In genomic region chr7:127745652-127746493, GRCm38 (mm10) we compare ENCODE assay signal across 8 mouse cellular contexts. TPM values are rescaled to one million over a fixed set of nuclear protein-coding genes. Genes with fewer than 3 reads are reported as not detected.
DNase-seq lines count a peak whose midpoint lies in the region; ATAC-seq and TF ChIP-seq lines count a peak whose summit lies in the region.

No protein-coding gene starts in this region.

- peaks cover 2% of the 10 kb centered on the region; the same call in 1 of the 2 replicates for H3K79me2 ChIP-seq in MEL (ENCODE audit: control insufficient read depth, insufficient read depth, low read length, poor library complexity)

- TF ChIP-seq POLR2A in MEL (IDR thresholded peaks at IDR 0.05; ENCODE audit: control insufficient read depth in 1 of 2, insufficient read depth in 1 of 2, low read depth in 1 of 2, low read length in 2 of 2, poor library complexity in 1 of 2), result peak in 1 of 2 experiments; percentile 40; a peak in 1 of 4 replicates
- TF ChIP-seq POLR2A in cerebellum, adult 2 months (IDR thresholded peaks at IDR 0.05; ENCODE audit: borderline replicate concordance, insufficient read depth, low read length), result peak; percentile 63; the same call in 1 of the 2 replicates

- peak overlapping the region; percentile 72 for H3K27ac ChIP-seq in MEL (ENCODE audit: control insufficient read depth, low read depth, low read length)
- H3K27ac ChIP-seq in cerebellum, adult 2 months (ENCODE audit: insufficient read depth, low read length), result peak overlapping the region; percentile 6; the same call in 1 of the 2 replicates
- H3K27ac ChIP-seq in forebrain, postnatal 0 days (ENCODE audit: low read depth, low read length), result peak overlapping the region; percentile 94
- H3K27ac ChIP-seq in lung, embryonic 15.5 days, result peak overlapping the region; percentile 89

- H3K9ac ChIP-seq in MEL (ENCODE audit: control insufficient read depth, low read depth, low read length, poor library complexity, severe bottlenecking), result peak overlapping the region; percentile 72
- H3K9ac ChIP-seq in forebrain, postnatal 0 days, result peak overlapping the region; percentile 85
- H3K9ac ChIP-seq in lung, embryonic 15.5 days, result peak overlapping the region; percentile 80

- H3K36me3 ChIP-seq in MEL (ENCODE audit: control insufficient read depth in 1 of 2, insufficient read depth in 2 of 2, low read length in 2 of 2), result peaks cover 0 to 6% of the 10 kb centered on the region in 2 experiments; a peak in 2 of 4 replicates
- peaks cover 23% of the 10 kb centered on the region for H3K36me3 ChIP-seq in forebrain, postnatal 0 days (ENCODE audit: insufficient read depth)
- H3K36me3 ChIP-seq in lung, embryonic 15.5 days, result peaks cover 27% of the 10 kb centered on the region

- H3K4me3 ChIP-seq in MEL (ENCODE audit: control insufficient read depth in 1 of 2, insufficient read depth in 1 of 2, low read depth in 2 of 2, low read length in 2 of 2), result peak overlapping the region; percentile 70 to 72
- peak overlapping the region; percentile 88 for H3K4me3 ChIP-seq in cerebellum, adult 2 months (replicated peaks; ENCODE audit: insufficient read depth, low read depth, low read length)
- peak overlapping the region; percentile 89 for H3K4me3 ChIP-seq in forebrain, postnatal 0 days (ENCODE audit: low read depth, low read length)
- H3K4me3 ChIP-seq in lung, embryonic 15.5 days, result peak overlapping the region; percentile 92

- peak overlapping the region; percentile 83 for H3K4me2 ChIP-seq in forebrain, postnatal 0 days (ENCODE audit: low read depth)
- peak overlapping the region; percentile 89 for H3K4me2 ChIP-seq in lung, embryonic 15.5 days

- ATAC-seq in forebrain, postnatal 0 days, result peak; percentile 84
- peak; percentile 86 for ATAC-seq in lung, embryonic 15.5 days (ENCODE audit: borderline replicate concordance, extremely low read depth, low FRiP score, low TSS enrichment)

- under 1% methylated on average over 38 of the region's 39 CpGs for WGBS in cerebellum, adult 2 months
- under 1% methylated on average over 39 of the region's 39 CpGs for WGBS in forebrain, postnatal 0 days
- WGBS in lung, embryonic 15.5 days, result under 1% methylated on average over 36 of the region's 39 CpGs

- no peak for TF ChIP-seq CTCF in MEL (IDR thresholded peaks at IDR 0.05 in 2 of 3, conservative IDR thresholded peaks at IDR 0.05 in 1 of 3; ENCODE audit: control insufficient read depth in 1 of 3, insufficient read depth in 1 of 3, low read depth in 2 of 3, low read length in 3 of 3, poor library complexity in 1 of 3, severe bottlenecking in 1 of 3)
- TF ChIP-seq CTCF in cerebellum, adult 2 months (IDR thresholded peaks at IDR 0.05; ENCODE audit: borderline replicate concordance, insufficient read depth, low read depth, low read length), result no peak
- TF ChIP-seq CTCF in forebrain, postnatal 0 days (IDR thresholded peaks at IDR 0.05; ENCODE audit: low read depth), result 0 out of 2 replicates have a peak, but pooled peaks have one; percentile 5

- peak; percentile 93 for DNase-seq in MEL (ENCODE audit: low read depth, low spot score)
- DNase-seq in cerebellum, adult 2 months, result peak; percentile 96 to 100
- peak; percentile 99 for DNase-seq in forebrain, postnatal 0 days
- DNase-seq in heart, postnatal 4 days, result peak; percentile 94
- DNase-seq in layer of hippocampus, adult 8-10 months (ENCODE audit: low spot score in 2 of 2), result peak; percentile 99
- DNase-seq in ovary, postnatal 10 days (ENCODE audit: low spot score), result peak; percentile 72
- DNase-seq in thymus, postnatal 10 days (ENCODE audit: low spot score in 2 of 2), result peak; percentile 44 to 65

- no peaks in the 10 kb centered on the region for H3K9me3 ChIP-seq in MEL (replicated peaks; ENCODE audit: insufficient read depth, low read length)
- no peaks in the 10 kb centered on the region for H3K9me3 ChIP-seq in forebrain, postnatal 0 days (ENCODE audit: low read length)
- H3K9me3 ChIP-seq in lung, embryonic 15.5 days, result no peaks in the 10 kb centered on the region

- TF ChIP-seq EP300 in MEL (IDR thresholded peaks at IDR 0.05; ENCODE audit: low read depth in 1 of 2, low read length in 2 of 2), result no peak

- H3K27me3 ChIP-seq in MEL (ENCODE audit: control insufficient read depth in 1 of 2, insufficient read depth in 2 of 2, low read length in 2 of 2), result no peaks in the 10 kb centered on the region
- no peaks in the 10 kb centered on the region for H3K27me3 ChIP-seq in cerebellum, adult 2 months (ENCODE audit: control insufficient read depth, insufficient read depth, low read length)
- H3K27me3 ChIP-seq in forebrain, postnatal 0 days (ENCODE audit: insufficient read depth, low read length), result no peaks in the 10 kb centered on the region
- H3K27me3 ChIP-seq in lung, embryonic 15.5 days, result no peaks in the 10 kb centered on the region

- H3K4me1 ChIP-seq in MEL (ENCODE audit: control insufficient read depth in 1 of 2, insufficient read depth in 2 of 2, low read length in 2 of 2), result peaks cover 0 to 8% of the 10 kb centered on the region in 2 experiments; a peak in 1 of 4 replicates
- H3K4me1 ChIP-seq in cerebellum, adult 2 months (ENCODE audit: control insufficient read depth, insufficient read depth, low read length), result peaks cover 4% of the 10 kb centered on the region; the same call in 1 of the 2 replicates
- H3K4me1 ChIP-seq in forebrain, postnatal 0 days (ENCODE audit: insufficient read depth), result peaks cover 3% of the 10 kb centered on the region; the same call in 1 of the 2 replicates
- peaks cover 21% of the 10 kb centered on the region for H3K4me1 ChIP-seq in lung, embryonic 15.5 days

- no peak for TF ChIP-seq RAD21 in MEL (IDR thresholded peaks at IDR 0.05; ENCODE audit: low read depth, low read length)

TF ChIP-seq in MEL, 35 proteins besides CTCF, POLR2A, EP300 and RAD21 (continues in another document):
- no peak for TF ChIP-seq GABPA (IDR thresholded peaks at IDR 0.05; ENCODE audit: low read depth, low read length)
- 0 out of 2 replicates have a peak, but pooled peaks have one; percentile 39 for TF ChIP-seq E2F4 (IDR thresholded peaks at IDR 0.05; ENCODE audit: borderline replicate concordance, low read depth, low read length)
- TF ChIP-seq BHLHE40 (IDR thresholded peaks at IDR 0.05; ENCODE audit: borderline replicate concordance, low read depth, low read length), result no peak
- TF ChIP-seq HCFC1 (IDR thresholded peaks at IDR 0.05; ENCODE audit: low read depth, low read length), result peak; percentile 89

RNA-seq across cellular contexts. Expression of gene Fbxl19, which starts 1.5 kb away (rescaled TPM):
- 37.7 and 46.7 TPM in 2 replicates for total RNA-seq in MEL (2012; rRNA removed)
- polyA plus RNA-seq in MEL (2012; ENCODE audit: insufficient read depth in 1 of 2, insufficient read length in 2 of 2, low read depth in 1 of 2, low replicate concordance in 2 of 2, missing spikeins in 1 of 2), result 10 to 100 TPM in 1 of 2 experiments, not detected in 1; 58.3 TPM
- polyA plus RNA-seq in cerebellum, adult 2 months (2012; rRNA removed), result 35.2 and 37.8 TPM in 2 replicates
- 162 and 178 TPM in 2 replicates for total RNA-seq in forebrain, postnatal 0 days (2014; rRNA removed)
- 6.9 and 7.9 TPM in 2 replicates for polyA plus RNA-seq in forebrain, postnatal 0 days (2015; fragmentation: Nextera tagmentation; extraction: Ambion mirVana)
- total RNA-seq in heart, postnatal 4 days (2021), result 1 to 10 TPM; 6.0 TPM
- 10 to 100 TPM; 52.2 to 65.5 (median 56.3) TPM for total RNA-seq in layer of hippocampus, adult 8-10 months (2022)
- 4.3 and 5.1 TPM in 2 replicates for polyA plus RNA-seq in lung, embryonic 15.5 days (2015; fragmentation: Nextera tagmentation; extraction: Ambion mirVana)

RNA-seq across cellular contexts. Expression of gene Ctf2, which starts 13.9 kb away (rescaled TPM):
- 0.36 and 0.39 TPM in 2 replicates for total RNA-seq in MEL (2012; rRNA removed)
- polyA plus RNA-seq in MEL (2012; ENCODE audit: insufficient read depth in 1 of 2, insufficient read length in 2 of 2, low read depth in 1 of 2, low replicate concordance in 2 of 2, missing spikeins in 1 of 2), result 1 to 10 TPM in 1 of 2 experiments, not detected in 1; 1.0 TPM
- polyA plus RNA-seq in cerebellum, adult 2 months (2012; rRNA removed), result not detected in 2 replicates
- not detected in 2 replicates for total RNA-seq in forebrain, postnatal 0 days (2014; rRNA removed)
- polyA plus RNA-seq in forebrain, postnatal 0 days (2015; fragmentation: Nextera tagmentation; extraction: Ambion mirVana), result not detected in 2 replicates
- total RNA-seq in heart, postnatal 4 days (2021), result not detected
- not detected for total RNA-seq in layer of hippocampus, adult 8-10 months (2022)
- 0.16 and 0.29 TPM in 2 replicates for polyA plus RNA-seq in lung, embryonic 15.5 days (2015; fragmentation: Nextera tagmentation; extraction: Ambion mirVana)

RNA-seq across cellular contexts. Expression of gene Orai3, which starts 23.7 kb away (rescaled TPM):
- total RNA-seq in MEL (2012; rRNA removed), result 31.4 and 37.5 TPM in 2 replicates
- polyA plus RNA-seq in MEL (2012; ENCODE audit: insufficient read depth in 1 of 2, insufficient read length in 2 of 2, low read depth in 1 of 2, low replicate concordance in 2 of 2, missing spikeins in 1 of 2), result 10 to 100 TPM in 1 of 2 experiments, not detected in 1; 47.2 TPM
- polyA plus RNA-seq in cerebellum, adult 2 months (2012; rRNA removed), result 24.1 and 26.1 TPM in 2 replicates
- total RNA-seq in forebrain, postnatal 0 days (2014; rRNA removed), result 19.0 and 19.4 TPM in 2 replicates
- 9.6 and 13.4 TPM in 2 replicates for polyA plus RNA-seq in forebrain, postnatal 0 days (2015; fragmentation: Nextera tagmentation; extraction: Ambion mirVana)
- total RNA-seq in heart, postnatal 4 days (2021), result 10 to 100 TPM; 14.7 to 14.8 TPM
- total RNA-seq in layer of hippocampus, adult 8-10 months (2022), result 10 to 100 TPM; 25.8 to 30.7 (median 29.4) TPM
- polyA plus RNA-seq in lung, embryonic 15.5 days (2015; fragmentation: Nextera tagmentation; extraction: Ambion mirVana), result 27.2 and 30.7 TPM in 2 replicates

RNA-seq across cellular contexts. Expression of gene Setd1a, which starts 30.6 kb away (rescaled TPM):
- 9.2 and 10.3 TPM in 2 replicates for total RNA-seq in MEL (2012; rRNA removed)
- 10 to 100 TPM in 1 of 2 experiments, not detected in 1; 55.9 TPM for polyA plus RNA-seq in MEL (2012; ENCODE audit: insufficient read depth in 1 of 2, insufficient read length in 2 of 2, low read depth in 1 of 2, low replicate concordance in 2 of 2, missing spikeins in 1 of 2)
- 23.1 and 25.5 TPM in 2 replicates for polyA plus RNA-seq in cerebellum, adult 2 months (2012; rRNA removed)
- 18.2 and 20.7 TPM in 2 replicates for total RNA-seq in forebrain, postnatal 0 days (2014; rRNA removed)
- 13.2 and 13.7 TPM in 2 replicates for polyA plus RNA-seq in forebrain, postnatal 0 days (2015; fragmentation: Nextera tagmentation; extraction: Ambion mirVana)
- total RNA-seq in heart, postnatal 4 days (2021), result 10 to 100 TPM; 30.8 to 32.0 TPM
- total RNA-seq in layer of hippocampus, adult 8-10 months (2022), result 10 to 100 TPM; 46.6 to 56.4 (median 48.7) TPM
- 23.3 and 24.7 TPM in 2 replicates for polyA plus RNA-seq in lung, embryonic 15.5 days (2015; fragmentation: Nextera tagmentation; extraction: Ambion mirVana)

RNA-seq across cellular contexts. Expression of gene Ctf1, which starts 33.3 kb away (rescaled TPM):
- 1.9 and 2.8 TPM in 2 replicates for total RNA-seq in MEL (2012; rRNA removed)
- 1 to 10 TPM in 1 of 2 experiments, not detected in 1; 7.2 TPM for polyA plus RNA-seq in MEL (2012; ENCODE audit: insufficient read depth in 1 of 2, insufficient read length in 2 of 2, low read depth in 1 of 2, low replicate concordance in 2 of 2, missing spikeins in 1 of 2)
- 6.4 and 6.5 TPM in 2 replicates for polyA plus RNA-seq in cerebellum, adult 2 months (2012; rRNA removed)
- total RNA-seq in forebrain, postnatal 0 days (2014; rRNA removed), result 6.5 and 6.6 TPM in 2 replicates
- polyA plus RNA-seq in forebrain, postnatal 0 days (2015; fragmentation: Nextera tagmentation; extraction: Ambion mirVana), result 3.8 and 4.3 TPM in 2 replicates
- 1 to 10 TPM; 3.4 to 4.0 TPM for total RNA-seq in heart, postnatal 4 days (2021)
- total RNA-seq in layer of hippocampus, adult 8-10 months (2022), result 1 to 10 TPM; 3.1 to 5.2 (median 3.5) TPM
- 12.1 and 12.8 TPM in 2 replicates for polyA plus RNA-seq in lung, embryonic 15.5 days (2015; fragmentation: Nextera tagmentation; extraction: Ambion mirVana)

Comparison
In these comparisons a context has a peak if more than half of its experiments do, and no peak if none do; other contexts are left out.
1. Peak in every context shown above with its lines: DNase-seq, ATAC-seq, H3K4me3 ChIP-seq and H3K27ac ChIP-seq.
2. H3K27ac ChIP-seq: peak in every context shown above with its lines; median percentile 94 in forebrain, postnatal 0 days; 89 in lung, embryonic 15.5 days; 72 in MEL; 6 in cerebellum, adult 2 months.